Mouse (Mus musculus) megakaryocyte, embryonic 14.5 days (primary cell): Measurements from ENCODE around the gene Dytn.

Experiments used
- FLI1 ChIP-seq: IDR thresholded peaks from 2 replicates; pipeline ENCODE4 v1.6.1; 2012; ENCODE audit warnings: low read length, inconsistent platforms, mixed read lengths
- GATA1 ChIP-seq: IDR thresholded peaks from 3 replicates; pipeline ENCODE4 v1.6.1; 2012; ENCODE audit warnings: mixed read lengths, low read length, inconsistent platforms, borderline replicate concordance

GRCm38 (mm10) chr1:63628211-63628610 lies 58.5 kb downstream of the Dytn start:
- TF ChIP-seq GATA1 (no peak), FLI1 (no peak)
